In the genomic region with DNA sequence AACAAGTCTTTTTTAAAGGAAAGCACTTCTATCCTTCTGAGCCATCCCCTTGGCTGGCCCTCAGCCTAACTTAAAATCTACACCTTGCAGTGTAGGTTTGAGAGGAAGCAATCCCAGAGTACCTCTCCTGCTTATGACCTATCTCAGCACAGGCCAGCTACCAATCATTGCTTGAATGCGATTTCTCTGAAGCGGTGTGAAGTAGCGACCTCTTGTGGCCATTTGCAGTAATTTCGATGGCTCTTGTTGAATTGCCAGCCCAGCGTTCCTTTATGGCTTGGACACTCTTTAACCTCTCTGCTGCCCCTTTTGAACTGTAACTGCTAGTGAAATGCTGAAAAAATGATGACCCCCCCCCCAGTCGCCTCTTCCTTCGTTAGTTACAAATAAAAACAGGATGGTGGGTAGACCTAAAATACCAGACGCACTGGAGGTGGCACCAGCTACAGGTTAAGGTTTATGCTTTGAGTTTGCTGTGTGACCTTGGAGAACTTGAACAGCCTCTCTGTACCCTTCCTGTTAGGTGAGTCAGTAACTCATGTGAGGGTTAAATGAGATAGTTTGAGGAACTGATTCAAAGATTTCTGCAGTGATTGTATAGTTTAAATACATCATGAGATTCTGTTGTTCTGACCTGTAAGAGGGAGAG, we compare ENCODE assay signal across 8 mouse cellular contexts.
DNase-seq lines count a peak whose midpoint lies in the region; ATAC-seq and TF ChIP-seq lines count a peak whose summit lies in the region.

No protein-coding gene starts in this region.

- H3K36me3 ChIP-seq in C2C12 (ENCODE audit: control insufficient read depth, insufficient read depth) = no peaks in the 10 kb centered on the region
- H3K36me3 ChIP-seq in limb, embryonic 13.5 days = no peaks in the 10 kb centered on the region
- H3K36me3 ChIP-seq in stomach, embryonic 15.5 days = no peaks in the 10 kb centered on the region

- DNase-seq in adrenal gland, postnatal 10 days = peak; percentile 83
- DNase-seq in embryo, embryonic 11.5 days (ENCODE audit: low read depth, low spot score) = peak; percentile 72
- peak; percentile 37 to 68 for DNase-seq in gastrocnemius, postnatal 4 days (ENCODE audit: low spot score in 2 of 2)
- peak; percentile 84 for DNase-seq in kidney, adult 9 months
- DNase-seq in natural killer cell, adult 2 months (ENCODE audit: low spot score in 2 of 2) = peak; percentile 37 to 51

- H3K79me2 ChIP-seq in C2C12 (ENCODE audit: control insufficient read depth, insufficient read depth) = no peaks in the 10 kb centered on the region

- H3K9ac ChIP-seq in limb, embryonic 13.5 days = no peak overlapping the region
- H3K9ac ChIP-seq in stomach, embryonic 15.5 days = no peak overlapping the region

- H3K4me3 ChIP-seq in C2C12 (ENCODE audit: insufficient read depth, poor library complexity, severe bottlenecking) = no peak overlapping the region
- H3K4me3 ChIP-seq in limb, embryonic 13.5 days = no peak overlapping the region
- H3K4me3 ChIP-seq in stomach, embryonic 15.5 days (replicated peaks) = no peak overlapping the region

- no peak overlapping the region for H3K4me2 ChIP-seq in limb, embryonic 13.5 days (replicated peaks)
- no peak overlapping the region for H3K4me2 ChIP-seq in stomach, embryonic 15.5 days

- no peak overlapping the region for H3ac ChIP-seq in C2C12 (ENCODE audit: control insufficient read depth, insufficient read length, low read depth)

- 0 out of 2 replicates have a peak, but pooled peaks have one; percentile 15 for ATAC-seq in limb, embryonic 13.5 days (ENCODE audit: low FRiP score, low read depth)
- peak; percentile 58; the same call in 1 of the 2 replicates for ATAC-seq in stomach, embryonic 15.5 days (ENCODE audit: insufficient read depth, low FRiP score, low read depth)

- WGBS in limb, embryonic 13.5 days = 11% methylated on average over 8 of the region's 8 CpGs
- WGBS in stomach, embryonic 15.5 days = 13% methylated on average over 8 of the region's 8 CpGs

- no peaks in the 10 kb centered on the region for H3K4me1 ChIP-seq in limb, embryonic 13.5 days
- no peaks in the 10 kb centered on the region for H3K4me1 ChIP-seq in stomach, embryonic 15.5 days

- H3K27ac ChIP-seq in limb, embryonic 13.5 days = no peak overlapping the region
- H3K27ac ChIP-seq in stomach, embryonic 15.5 days = no peak overlapping the region

- peak; percentile 73 for TF ChIP-seq CTCF in C2C12 (IDR thresholded peaks at IDR 0.05; ENCODE audit: control insufficient read depth, insufficient read depth, insufficient read length)

- no peaks in the 10 kb centered on the region for H3K79me3 ChIP-seq in C2C12 (ENCODE audit: low read depth)

- no peaks in the 10 kb centered on the region for H3K9me3 ChIP-seq in limb, embryonic 13.5 days
- H3K9me3 ChIP-seq in stomach, embryonic 15.5 days = no peaks in the 10 kb centered on the region

- peaks cover 3% of the 10 kb centered on the region for H3K27me3 ChIP-seq in C2C12 (ENCODE audit: control insufficient read depth, insufficient read depth, insufficient read length)
- H3K27me3 ChIP-seq in limb, embryonic 13.5 days = no peaks in the 10 kb centered on the region; the same call in 1 of the 2 replicates
- H3K27me3 ChIP-seq in stomach, embryonic 15.5 days (replicated peaks) = no peaks in the 10 kb centered on the region

TF ChIP-seq in C2C12, 6 proteins besides CTCF, POLR2A, EP300 and RAD21:
- TF ChIP-seq MYOG (IDR thresholded peaks at IDR 0.05; ENCODE audit: control insufficient read depth, extremely low read depth, insufficient read length) = no peak
- no peak for TF ChIP-seq USF1 (IDR thresholded peaks at IDR 0.05; ENCODE audit: low read depth)
- TF ChIP-seq MYOD1 (IDR thresholded peaks at IDR 0.05; ENCODE audit: control insufficient read depth, insufficient read length, low read depth) = no peak
- no peak for TF ChIP-seq MAX (IDR thresholded peaks at IDR 0.05)
- TF ChIP-seq FOSL1 (IDR thresholded peaks at IDR 0.05; ENCODE audit: insufficient read depth, low read length, poor library complexity, severe bottlenecking) = no peak
